Mouse (Mus musculus) liver, postnatal 0 days (tissue): ENCODE measurements at regions not wholly inside any gene's neighbourhood (a gene's known extent, or its start where the extent isn't known, plus 50 kb on each side); places are given as distances from the start of the nearest gene placed in this dataset.

Source experiments
- CTCF ChIP-seq: sonication (generic); IDR thresholded peaks from 2 replicates; pipeline ENCODE4 v1.5.1; 2016; ENCODE audit warnings: antibody characterized with exemption, low read depth
- EP300 ChIP-seq: IDR thresholded peaks from 2 replicates; pipeline ENCODE4 v1.6.1; 2016; ENCODE audit warnings: antibody characterized with exemption, low read depth, mild to moderate bottlenecking

DNA sequence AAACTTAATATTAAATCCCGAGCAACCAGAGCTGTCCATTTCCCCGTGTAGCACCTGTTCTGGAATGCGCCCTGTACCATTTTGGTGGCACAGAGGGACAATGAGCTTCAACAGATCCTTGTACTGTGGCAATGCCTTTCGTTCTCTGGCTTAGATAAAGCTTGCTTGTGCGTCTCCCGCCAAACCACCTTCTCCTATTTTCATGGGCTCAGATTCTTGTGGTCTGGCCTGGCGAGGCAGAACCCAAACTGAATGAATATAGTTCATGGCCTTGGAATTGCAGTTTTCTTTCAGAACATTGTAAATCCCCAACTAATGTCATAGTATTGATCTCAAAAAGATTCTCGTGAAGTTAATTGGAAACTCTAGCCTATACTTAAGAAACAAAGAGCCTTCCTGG, 85.1 kb upstream of the Osmr start:
- TF ChIP-seq CTCF: no peak
- TF ChIP-seq EP300: no peak
